Mouse (Mus musculus): ENCODE measurements at regions not wholly inside any gene's neighbourhood (a gene's known extent, or its start where the extent isn't known, plus 50 kb on each side); places are given as distances from the start of the nearest gene placed in this dataset.

GRCm38 (mm10) chr3:101524905-101525304, 79.6 kb downstream of the Atp1a1 start:
- H3K27me3 ChIP-seq (ENCODE audit: insufficient read depth, low read length), result no peaks in the 10 kb centered on the region
- H3K36me3 ChIP-seq (ENCODE audit: insufficient read depth, low read length), result no peaks in the 10 kb centered on the region
- H3K4me2 ChIP-seq (ENCODE audit: low read length), result no peak overlapping the region
- H3K9ac ChIP-seq (ENCODE audit: low read depth, low read length), result no peak overlapping the region
- H3K27ac ChIP-seq, result 0 out of 2 replicates have a peak overlapping the region, but pooled peaks have one; percentile 19
- H3K4me3 ChIP-seq (replicated peaks; ENCODE audit: low read depth, low read length), result no peak overlapping the region
- ATAC-seq (replicated peaks; ENCODE audit: low FRiP score, low read depth), result no peak
- no peak for TF ChIP-seq CTCF (IDR thresholded peaks at IDR 0.05; ENCODE audit: low read depth)
- peaks cover 16% of the 10 kb centered on the region; the same call in 1 of the 2 replicates for H3K4me1 ChIP-seq (replicated peaks; ENCODE audit: insufficient read depth, low read length)
- H3K9me3 ChIP-seq (replicated peaks; ENCODE audit: low read length), result no peaks in the 10 kb centered on the region
- DNase-seq (ENCODE audit: low spot score), result no peak
- 92% methylated on average over 8 of the region's 8 CpGs for WGBS

DNA sequence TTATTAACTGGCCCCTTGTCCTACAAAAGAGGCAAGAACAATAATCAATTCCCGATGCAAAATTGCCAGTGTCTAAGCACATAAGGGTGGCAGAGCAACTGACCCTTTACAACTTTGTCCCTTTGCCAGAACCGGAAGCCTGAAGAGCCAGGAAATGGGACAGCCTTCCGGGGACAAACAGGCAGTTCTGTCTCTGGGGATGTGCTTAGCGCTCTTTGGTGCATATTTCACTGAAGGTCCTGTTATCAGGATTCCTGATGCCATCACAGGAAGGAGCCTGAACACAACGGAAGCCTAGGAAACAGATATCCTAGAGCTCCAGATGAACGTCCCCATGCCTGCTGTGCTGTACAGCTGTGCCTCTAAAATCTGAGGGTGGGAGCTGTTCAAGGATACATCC, 80.0 kb downstream of the Atp1a1 start:
- no peak overlapping the region for H3K9ac ChIP-seq (ENCODE audit: low read depth, low read length)
- no peaks in the 10 kb centered on the region for H3K9me3 ChIP-seq (replicated peaks; ENCODE audit: low read length)
- no peaks in the 10 kb centered on the region for H3K36me3 ChIP-seq (ENCODE audit: insufficient read depth, low read length)
- DNase-seq (ENCODE audit: low spot score), result no peak
- peaks cover 18% of the 10 kb centered on the region; the same call in 1 of the 2 replicates for H3K4me1 ChIP-seq (replicated peaks; ENCODE audit: insufficient read depth, low read length)
- H3K27me3 ChIP-seq (ENCODE audit: insufficient read depth, low read length), result no peaks in the 10 kb centered on the region
- H3K27ac ChIP-seq, result 0 out of 2 replicates have a peak overlapping the region, but pooled peaks have one; percentile 19
- no peak for ATAC-seq (replicated peaks; ENCODE audit: low FRiP score, low read depth)
- no peak overlapping the region for H3K4me3 ChIP-seq (replicated peaks; ENCODE audit: low read depth, low read length)
- 42% methylated on average over 6 of the region's 6 CpGs for WGBS
- no peak for TF ChIP-seq CTCF (IDR thresholded peaks at IDR 0.05; ENCODE audit: low read depth)
- H3K4me2 ChIP-seq (ENCODE audit: low read length), result no peak overlapping the region

- Histone ChIP-seq H3K4me2 (ENCODE audit: low read length) (no peak overlapping the region), H3K27ac (no peak overlapping the region), H3K36me3 (ENCODE audit: insufficient read depth, low read length) (no peaks in the 10 kb centered on the region), H3K9ac (ENCODE audit: low read depth, low read length) (no peak overlapping the region), H3K4me1 (replicated peaks; ENCODE audit: insufficient read depth, low read length) (peaks cover 26% of the 10 kb centered on the region), H3K4me3 (replicated peaks; ENCODE audit: low read depth, low read length) (no peak overlapping the region), H3K27me3 (ENCODE audit: insufficient read depth, low read length) (no peaks in the 10 kb centered on the region), H3K9me3 (replicated peaks; ENCODE audit: low read length) (no peaks in the 10 kb centered on the region)
- ATAC-seq (replicated peaks; ENCODE audit: low FRiP score, low read depth) (no peak), DNase-seq (ENCODE audit: low spot score) (no peak)
- no peak for TF ChIP-seq CTCF (IDR thresholded peaks at IDR 0.05; ENCODE audit: low read depth)
- WGBS, result 88% methylated on average over 5 of the region's 5 CpGs
These were observed 81.2 kb downstream of the Atp1a1 start for GRCm38 (mm10) chr3:101523239-101523638.

- WGBS, result 62% methylated on average over 9 of the region's 9 CpGs
- H3K27ac ChIP-seq, result no peak overlapping the region
- ATAC-seq (replicated peaks; ENCODE audit: low FRiP score, low read depth), result no peak
These were observed 82.1 kb downstream of the Atp1a1 start for GRCm38 (mm10) chr3:101522246-101522920.

DNA sequence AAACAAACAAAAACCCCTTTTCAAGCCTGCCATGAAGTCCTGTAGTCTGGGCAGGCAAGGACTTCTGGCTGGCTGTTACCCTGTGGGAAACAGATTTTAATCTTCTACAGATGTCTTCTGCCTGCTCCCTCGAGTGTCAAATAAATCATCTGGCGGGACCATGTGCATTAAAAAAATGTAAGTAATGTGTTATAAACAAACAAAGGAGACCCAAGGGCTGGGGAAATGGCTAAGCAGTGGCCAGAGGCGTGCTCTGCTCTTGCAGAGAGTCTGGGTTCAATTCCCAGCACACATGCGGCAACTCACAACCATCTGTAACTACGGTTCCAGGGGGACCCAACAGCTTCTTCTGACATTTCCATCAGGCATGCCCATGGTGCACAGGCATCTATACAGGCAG, 83.3 kb downstream of the Atp1a1 start:
- 55% methylated on average over 5 of the region's 5 CpGs for WGBS
- Histone ChIP-seq H3K4me1 (replicated peaks; ENCODE audit: insufficient read depth, low read length) (peaks cover 29% of the 10 kb centered on the region), H3K4me3 (replicated peaks; ENCODE audit: low read depth, low read length) (no peak overlapping the region), H3K4me2 (ENCODE audit: low read length) (no peak overlapping the region), H3K27ac (peak overlapping the region; percentile 92; the same call in 1 of the 2 replicates), H3K36me3 (ENCODE audit: insufficient read depth, low read length) (no peaks in the 10 kb centered on the region), H3K27me3 (ENCODE audit: insufficient read depth, low read length) (no peaks in the 10 kb centered on the region), H3K9me3 (replicated peaks; ENCODE audit: low read length) (no peaks in the 10 kb centered on the region), H3K9ac (ENCODE audit: low read depth, low read length) (no peak overlapping the region)
- no peak for TF ChIP-seq CTCF (IDR thresholded peaks at IDR 0.05; ENCODE audit: low read depth)
- peak; percentile 63 for DNase-seq (ENCODE audit: low spot score)
- no peak for ATAC-seq (replicated peaks; ENCODE audit: low FRiP score, low read depth)

More at GRCm38 (mm10) chr3:101522246-101522920, 82.1 kb downstream of the Atp1a1 start:
- peaks cover 24% of the 10 kb centered on the region for H3K4me1 ChIP-seq (replicated peaks; ENCODE audit: insufficient read depth, low read length)
- TF ChIP-seq CTCF (IDR thresholded peaks at IDR 0.05; ENCODE audit: low read depth), result no peak
- no peaks in the 10 kb centered on the region for H3K36me3 ChIP-seq (ENCODE audit: insufficient read depth, low read length)
- peak; percentile 59 for DNase-seq (ENCODE audit: low spot score)
- no peak overlapping the region for H3K4me3 ChIP-seq (replicated peaks; ENCODE audit: low read depth, low read length)
- no peaks in the 10 kb centered on the region for H3K9me3 ChIP-seq (replicated peaks; ENCODE audit: low read length)
- no peaks in the 10 kb centered on the region for H3K27me3 ChIP-seq (ENCODE audit: insufficient read depth, low read length)
- no peak overlapping the region for H3K9ac ChIP-seq (ENCODE audit: low read depth, low read length)
- no peak overlapping the region for H3K4me2 ChIP-seq (ENCODE audit: low read length)

GRCm38 (mm10) chr3:101520115-101520514, 84.4 kb downstream of the Atp1a1 start:
- Histone ChIP-seq H3K9ac (ENCODE audit: low read depth, low read length) (no peak overlapping the region), H3K9me3 (replicated peaks; ENCODE audit: low read length) (no peaks in the 10 kb centered on the region), H3K27me3 (ENCODE audit: insufficient read depth, low read length) (no peaks in the 10 kb centered on the region), H3K4me2 (ENCODE audit: low read length) (no peak overlapping the region), H3K27ac (peak overlapping the region; percentile 92), H3K36me3 (ENCODE audit: insufficient read depth, low read length) (no peaks in the 10 kb centered on the region), H3K4me1 (replicated peaks; ENCODE audit: insufficient read depth, low read length) (peaks cover 32% of the 10 kb centered on the region), H3K4me3 (replicated peaks; ENCODE audit: low read depth, low read length) (no peak overlapping the region)
- DNase-seq (ENCODE audit: low spot score), result peak; percentile 46
- WGBS, result 61% methylated on average over 6 of the region's 6 CpGs
- ATAC-seq (replicated peaks; ENCODE audit: low FRiP score, low read depth), result no peak
- no peak for TF ChIP-seq CTCF (IDR thresholded peaks at IDR 0.05; ENCODE audit: low read depth)
